Mouse (Mus musculus): ENCODE data around the gene Dock9.

GRCm38 (mm10) chr14:121654977-121655376 lies 142.7 kb downstream of the Dock9 start:
- TF ChIP-seq POLR2A (IDR thresholded peaks at IDR 0.05; ENCODE audit: borderline replicate concordance, low read depth, low read length): no peak
- no peak for TF ChIP-seq CTCF (IDR thresholded peaks at IDR 0.05; ENCODE audit: low read depth, low read length)
